Mouse (Mus musculus) Muller cell, postnatal 12 days (primary cell): ENCODE measurements around the gene Trak1.

Experiments
- DNase-seq: peaks from one replicate; pipeline ENCODE4 v3.0.0-alpha.2; 2015; ENCODE audit errors: inconsistent ontology term

The Trak1 gene

GRCm38 (mm10) chr9:121371346-121371891 is 74.1 kb downstream of the Trak1 start:
- DNase-seq: peak; percentile 96

DNA sequence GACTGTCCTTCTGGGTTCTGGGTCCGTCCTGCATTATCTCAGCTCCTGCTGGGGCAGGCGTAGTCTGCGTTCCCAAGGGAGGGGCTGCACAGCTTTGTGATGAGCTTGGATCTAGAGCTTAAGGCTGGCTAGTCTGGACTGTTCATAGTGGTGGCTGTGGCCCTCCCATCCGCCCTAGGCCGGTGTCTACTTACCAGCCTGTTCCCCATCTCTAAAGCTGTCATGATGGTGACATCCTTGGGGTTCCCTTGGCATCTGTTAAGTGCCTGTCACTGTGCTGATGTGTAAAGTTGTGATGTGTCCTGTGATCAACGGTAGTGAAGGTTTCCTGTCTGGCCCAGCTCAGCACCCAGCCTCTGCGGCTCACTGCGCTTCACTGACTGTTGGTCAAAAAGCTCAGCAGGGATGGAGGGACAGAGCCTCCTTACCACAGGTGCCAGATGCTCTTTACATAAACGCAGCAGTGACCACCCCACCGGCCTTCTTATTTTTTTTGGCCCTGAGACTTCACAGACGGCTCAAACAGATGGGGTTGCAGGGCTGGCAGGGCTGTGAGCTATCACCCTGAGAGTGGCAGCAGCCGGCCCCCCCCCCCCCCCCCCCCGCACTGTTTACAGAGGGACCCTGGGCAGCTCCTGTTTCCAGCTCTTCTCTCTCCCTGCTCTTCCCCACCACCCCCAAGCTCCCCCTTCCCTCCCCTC is 74.8 kb downstream of the Trak1 start:
- no peak for DNase-seq

DNA sequence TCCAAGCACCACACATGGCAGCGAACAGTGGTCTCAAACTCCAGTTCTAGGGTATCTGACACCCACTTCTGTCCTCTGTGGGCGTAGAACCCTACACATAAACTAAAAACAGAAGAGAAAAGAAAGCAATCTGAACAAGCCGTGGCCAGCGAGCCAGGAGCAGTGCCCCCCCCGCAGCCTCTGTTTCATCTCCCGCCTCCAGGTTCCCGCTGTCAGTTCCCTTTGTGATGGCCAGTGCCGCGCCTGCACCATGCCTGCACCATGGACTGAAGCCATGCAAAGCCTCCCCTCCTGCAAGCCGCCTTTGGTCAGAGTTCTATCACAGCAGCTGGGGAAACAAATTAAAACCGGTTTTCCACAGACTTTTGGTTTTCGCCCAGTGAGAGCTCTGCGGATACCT is 75.8 kb downstream of the Trak1 start:
- no peak for DNase-seq

- no peak for DNase-seq
Measured at GRCm38 (mm10) chr9:121373512-121373911, 76.2 kb downstream of the Trak1 start.

DNA sequence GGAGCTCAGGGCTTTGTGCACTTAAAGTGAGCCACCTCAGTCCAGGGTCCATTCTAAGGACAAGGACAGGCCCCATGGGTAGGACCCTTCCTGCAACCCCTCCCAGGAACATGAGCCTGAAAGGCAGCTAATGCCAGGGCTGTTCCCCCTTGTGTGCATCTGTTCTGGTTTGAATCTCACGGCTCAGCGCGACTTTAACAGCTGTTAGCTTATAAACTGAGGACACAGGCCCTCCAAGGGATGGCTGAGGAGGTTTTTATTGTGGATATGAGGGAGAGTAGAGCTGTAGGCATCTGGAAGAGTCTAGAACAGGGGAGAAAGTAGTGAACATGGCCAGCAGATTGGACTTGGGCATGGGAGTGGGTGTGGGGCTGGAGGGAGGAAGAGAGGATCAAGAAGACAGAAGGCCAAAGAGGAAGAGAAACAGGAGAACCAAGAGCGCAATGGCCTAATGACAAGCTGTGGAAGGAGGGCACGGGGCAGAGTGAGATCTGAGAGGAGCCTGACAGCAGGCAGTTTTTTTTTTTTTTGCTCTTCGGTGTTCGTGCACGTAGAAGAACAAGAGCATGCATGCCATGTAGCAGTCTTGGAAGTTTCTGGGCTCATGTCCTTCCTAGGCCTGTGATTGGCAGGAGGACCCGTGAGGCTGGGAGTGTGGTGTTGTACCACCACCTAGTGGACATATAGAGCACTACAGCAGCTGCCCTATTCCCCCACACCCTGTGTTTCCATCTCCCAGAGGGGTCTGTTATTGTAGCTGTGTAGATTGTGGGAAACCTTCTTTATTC is 77.0 kb downstream of the Trak1 start:
- peak; percentile 71 for DNase-seq

DNA sequence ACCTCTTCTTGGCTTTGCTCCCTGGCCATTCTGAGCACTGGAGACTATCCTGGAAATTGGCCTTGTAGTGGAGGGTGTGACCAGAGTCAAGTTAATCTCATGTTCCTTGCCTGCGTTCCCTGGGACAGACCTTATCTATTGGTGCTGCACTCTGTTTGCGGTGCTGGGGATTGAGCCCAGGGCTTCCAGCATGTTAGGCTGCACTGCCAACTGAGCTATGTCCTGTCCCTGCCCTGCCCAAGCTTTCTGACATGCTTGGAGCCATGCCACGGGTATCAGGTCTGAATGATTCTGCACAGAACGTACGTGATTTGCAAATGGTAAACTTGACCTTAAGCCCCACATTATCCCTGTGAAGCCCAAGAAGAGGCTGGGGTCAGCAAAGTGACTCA is 77.6 kb downstream of the Trak1 start:
- no peak for DNase-seq

GRCm38 (mm10) chr9:121376094-121376493 is 78.8 kb downstream of the Trak1 start:
- DNase-seq: peak; percentile 84

DNA sequence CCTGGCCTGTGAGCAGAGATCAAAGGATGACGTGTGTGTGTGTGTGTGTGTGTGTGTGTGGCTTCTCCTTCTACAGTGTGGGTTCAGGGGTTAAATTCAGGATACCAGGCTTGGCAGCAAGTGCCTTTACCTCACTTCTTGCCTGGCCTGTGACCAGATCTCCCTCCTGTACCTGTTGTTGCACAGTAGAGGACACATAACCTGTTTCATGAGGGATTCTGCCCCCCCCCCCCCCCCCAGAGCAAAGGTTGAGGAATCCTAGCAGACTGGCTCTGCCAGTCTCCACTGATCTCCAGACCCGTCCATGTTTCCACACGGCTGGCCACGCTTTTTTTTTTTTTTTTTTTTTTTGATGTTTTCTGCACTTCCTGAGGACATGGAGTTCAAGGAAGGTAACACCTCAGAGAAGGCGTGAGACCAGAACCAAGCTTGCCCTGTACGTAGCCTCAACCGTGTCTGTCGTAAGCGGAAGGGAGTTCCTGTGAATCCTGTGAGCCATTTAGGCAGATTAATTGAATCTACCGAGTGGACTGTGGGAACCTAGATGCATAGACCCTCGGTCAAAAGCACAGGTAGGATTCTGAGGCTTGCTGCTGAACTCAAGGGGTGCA is 83.1 kb downstream of the Trak1 start:
- no peak for DNase-seq

DNA sequence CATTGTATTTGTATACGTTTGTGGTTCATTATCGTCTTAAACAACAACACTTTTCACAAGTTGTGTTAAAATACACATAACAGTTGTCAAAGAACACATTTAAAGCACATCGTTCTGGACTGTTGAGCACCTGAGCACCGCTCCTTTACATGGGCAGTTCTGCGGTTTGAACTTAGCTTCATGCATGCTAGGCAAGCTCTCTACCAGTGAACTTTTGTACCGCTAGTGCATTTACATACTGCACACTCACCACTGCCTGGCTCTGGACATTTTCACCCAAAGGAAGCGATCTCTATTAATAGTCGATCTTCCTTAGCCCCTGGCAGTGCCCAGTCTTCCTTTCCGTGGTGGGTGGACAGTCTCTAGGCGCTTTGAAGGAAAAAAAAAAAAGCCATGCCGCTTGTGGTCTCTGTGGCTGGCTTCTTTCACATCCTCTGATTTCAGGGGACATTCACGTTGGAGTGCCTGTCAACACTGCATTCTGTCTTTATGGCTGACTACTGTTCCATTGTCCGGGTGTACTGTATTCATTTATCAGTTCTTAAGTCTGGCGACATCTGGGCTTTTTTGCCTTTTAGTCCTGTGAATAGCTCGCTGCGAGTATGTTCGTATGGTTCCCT is 84.5 kb downstream of the Trak1 start:
- DNase-seq: no peak

GRCm38 (mm10) chr9:121382568-121382967 is 85.3 kb downstream of the Trak1 start:
- DNase-seq: no peak

DNA sequence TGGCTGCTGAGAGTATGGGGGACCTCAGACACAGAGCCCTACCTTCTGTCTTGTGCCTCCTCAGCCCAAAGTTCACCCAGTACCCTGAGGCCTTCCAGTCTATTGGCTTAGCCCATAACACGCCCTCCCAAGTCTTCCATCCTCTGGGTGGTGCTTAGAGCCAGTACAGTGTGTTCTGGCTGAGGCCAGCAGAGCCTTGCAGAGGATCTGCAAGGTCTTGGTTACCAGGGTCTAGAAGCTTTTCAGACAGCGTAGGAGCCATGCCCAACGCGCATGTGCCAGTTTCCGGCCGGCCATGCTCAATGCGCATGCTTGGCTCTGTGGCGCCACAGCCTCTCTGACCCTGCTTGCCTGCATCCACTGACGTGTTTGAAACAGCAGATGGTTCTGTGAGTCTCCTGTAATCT is 85.9 kb downstream of the Trak1 start:
- no peak for DNase-seq

DNA sequence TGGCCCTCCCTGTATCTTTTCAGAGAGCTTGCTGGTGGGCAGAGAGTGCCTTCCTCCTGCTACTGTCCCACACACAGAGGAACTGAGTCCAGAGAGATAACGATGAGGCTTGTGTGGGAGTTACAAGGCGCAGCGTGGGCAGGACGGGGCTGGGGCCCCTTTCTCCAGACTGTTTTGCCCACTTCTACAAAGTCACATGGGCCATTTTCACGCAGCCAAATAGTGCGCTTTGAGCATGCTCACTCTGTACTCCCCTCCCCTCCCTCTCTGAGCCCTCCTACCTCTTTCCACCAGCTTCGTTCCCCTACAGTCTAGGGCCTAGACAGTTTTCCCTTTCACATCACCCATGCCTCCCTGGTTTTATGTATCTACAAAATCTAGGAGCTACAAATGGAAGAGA is 87.3 kb downstream of the Trak1 start:
- no peak for DNase-seq

GRCm38 (mm10) chr9:121385091-121385748 is 87.9 kb downstream of the Trak1 start:
- peak; percentile 69 for DNase-seq

GRCm38 (mm10) chr9:121385749-121386350 is 88.5 kb downstream of the Trak1 start:
- DNase-seq: no peak

DNA sequence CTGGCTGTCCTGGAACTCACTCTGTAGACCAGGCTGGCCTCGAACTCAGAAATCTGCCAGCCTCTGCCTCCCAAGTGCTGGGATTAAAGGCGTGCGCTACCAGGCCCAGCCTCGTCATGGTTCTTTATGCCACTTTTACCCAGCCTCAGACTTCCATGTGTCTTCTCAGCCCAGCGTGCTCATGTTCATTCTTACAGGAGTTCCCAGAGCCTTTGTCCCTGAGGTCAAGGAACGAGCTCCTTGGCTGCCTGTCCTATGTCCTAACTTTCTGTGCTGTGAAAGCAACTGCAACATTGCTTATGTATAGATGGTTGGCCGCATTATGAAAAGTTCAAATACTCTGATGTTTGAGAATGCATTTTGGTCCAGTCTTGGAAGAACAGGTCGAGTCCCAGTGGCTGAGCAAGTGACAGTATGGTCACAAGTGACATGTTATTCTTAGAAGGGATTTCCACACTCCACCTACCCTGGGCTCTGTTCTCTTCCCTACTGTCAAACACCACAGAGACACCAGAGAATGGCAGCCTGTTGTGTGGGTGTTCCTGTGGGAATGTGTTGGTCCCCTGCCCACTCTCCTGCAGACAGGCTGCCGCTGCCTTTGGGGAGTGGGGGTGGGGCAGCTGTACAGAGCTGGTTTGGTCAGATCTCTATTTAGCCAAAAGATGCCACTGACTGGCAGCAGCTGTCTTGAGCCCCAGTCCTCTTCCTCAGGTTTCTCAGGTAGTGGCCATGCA is 90.4 kb downstream of the Trak1 start:
- peak; percentile 85 for DNase-seq

DNA sequence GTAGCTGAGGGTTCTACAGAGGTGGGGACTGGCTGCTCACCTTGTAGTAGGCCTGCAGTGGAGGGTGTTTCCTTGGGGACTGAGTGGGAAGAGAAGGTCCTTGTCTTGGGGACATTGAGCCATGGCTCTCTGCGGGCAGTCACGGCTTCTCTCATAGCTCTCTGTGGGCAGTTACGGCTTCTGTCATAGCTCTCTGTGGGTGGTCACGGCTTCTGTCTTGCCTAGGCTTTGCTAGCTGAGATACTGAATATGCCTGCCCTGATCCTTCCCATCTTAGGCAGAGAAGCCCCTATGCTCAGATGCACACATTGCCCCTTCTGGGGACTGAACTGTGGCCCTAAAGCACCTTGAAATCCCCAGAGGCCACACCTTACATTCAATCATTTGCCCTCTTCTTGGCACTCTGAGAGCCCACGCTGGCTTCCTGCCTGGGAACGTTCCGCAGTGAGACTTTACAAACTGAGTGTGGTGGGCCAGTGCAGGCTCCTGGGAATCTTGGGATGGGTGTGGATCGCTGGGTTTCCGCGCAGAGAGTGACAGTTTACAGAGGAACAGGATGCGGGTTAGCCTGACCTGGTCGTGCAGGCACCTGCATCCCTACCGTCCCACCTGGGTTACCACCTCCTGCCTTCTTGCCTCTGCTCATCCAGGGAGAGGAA is 91.1 kb downstream of the Trak1 start:
- no peak for DNase-seq

DNA sequence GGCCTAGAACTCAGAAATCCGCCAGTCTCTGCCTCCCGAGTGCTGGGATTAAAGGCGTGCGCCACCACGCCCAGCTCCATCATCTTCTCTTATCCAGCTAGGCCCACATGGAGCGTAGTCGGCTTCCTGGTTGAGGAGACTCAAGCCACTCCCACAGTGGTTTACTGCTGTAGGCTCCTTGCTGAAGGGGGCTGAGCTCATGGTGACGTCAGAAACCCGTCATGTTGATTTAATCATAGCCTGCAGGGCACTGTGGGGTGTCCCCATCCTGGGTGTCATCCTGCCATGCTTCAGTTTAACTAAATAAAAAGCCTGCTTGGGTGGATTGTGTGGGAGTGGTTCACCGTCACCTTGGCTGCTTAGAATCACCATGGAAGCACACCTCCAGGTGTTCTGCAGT is 92.0 kb downstream of the Trak1 start:
- DNase-seq: no peak

DNA sequence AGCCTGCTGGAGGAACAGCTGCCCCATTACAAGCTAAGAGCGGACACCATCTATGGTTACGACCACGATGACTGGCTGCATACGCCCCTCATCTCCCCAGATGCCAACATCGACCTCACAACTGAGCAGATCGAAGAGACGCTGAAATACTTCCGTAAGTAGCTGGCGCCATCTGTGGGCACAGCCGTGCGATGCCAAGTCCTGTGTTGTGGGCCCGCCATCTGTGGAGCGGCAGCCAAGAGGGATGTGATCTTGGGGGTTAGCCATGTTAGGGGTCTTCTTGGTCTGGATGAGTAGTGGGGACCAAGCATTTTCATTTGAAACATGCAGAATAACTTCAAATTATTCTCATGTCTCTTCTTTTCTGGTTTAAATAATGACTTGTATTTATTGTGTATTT is 94.6 kb downstream of the Trak1 start:
- DNase-seq: no peak

DNA sequence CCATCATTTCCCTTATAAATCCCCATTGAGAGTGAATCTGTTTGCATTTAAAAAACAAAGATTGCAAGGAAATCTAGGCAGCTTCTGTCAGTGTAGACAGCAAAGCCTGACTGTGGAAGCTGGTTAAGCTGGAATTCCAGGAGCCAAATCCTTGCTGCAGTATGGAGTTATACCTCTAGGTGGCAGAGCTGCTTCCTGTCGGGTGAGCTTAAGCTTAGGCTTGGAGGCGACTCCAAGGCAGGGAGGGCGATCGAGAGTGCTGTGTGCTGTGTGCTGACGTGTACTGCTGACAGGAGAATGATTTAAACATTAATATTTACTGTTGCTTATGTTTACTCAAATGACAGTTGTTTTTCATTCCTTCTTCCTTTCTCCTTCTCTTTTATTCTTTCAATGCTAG is 95.1 kb downstream of the Trak1 start:
- DNase-seq: peak; percentile 56

GRCm38 (mm10) chr9:121393104-121393503 is 95.8 kb downstream of the Trak1 start:
- DNase-seq: no peak
